Mouse (Mus musculus) brain, embryonic 14.5 days (tissue): ENCODE data around the gene Gm17949.

Source experiments
- CTCF ChIP-seq: fragments of 200-500 bp; IDR thresholded peaks from 2 replicates; pipeline ENCODE4 v1.5.1; 2012; ENCODE audit warnings: inconsistent platforms, mild to moderate bottlenecking, moderate library complexity, borderline replicate concordance; ENCODE audit not compliant: insufficient read depth, insufficient read length; ENCODE audit errors: extremely low read depth
- POLR2A ChIP-seq: fragments of 200-500 bp; IDR thresholded peaks from 2 replicates; pipeline ENCODE4 v1.6.1; 2012; ENCODE audit warnings: mild to moderate bottlenecking, inconsistent platforms, borderline replicate concordance; ENCODE audit not compliant: poor library complexity, insufficient read depth, insufficient read length, severe bottlenecking; ENCODE audit errors: extremely low read depth

GRCm38 (mm10) chr17:57001228-57001627 lies 10.0 kb upstream of the Gm17949 start:
- TF ChIP-seq CTCF: no peak
- TF ChIP-seq POLR2A: no peak
